Mouse (Mus musculus): Measurements from ENCODE around the gene Cd164.
A peak's percentile ranks its signal among the peaks of the same experiment; 100 is the strongest.

The Cd164 gene

DNA sequence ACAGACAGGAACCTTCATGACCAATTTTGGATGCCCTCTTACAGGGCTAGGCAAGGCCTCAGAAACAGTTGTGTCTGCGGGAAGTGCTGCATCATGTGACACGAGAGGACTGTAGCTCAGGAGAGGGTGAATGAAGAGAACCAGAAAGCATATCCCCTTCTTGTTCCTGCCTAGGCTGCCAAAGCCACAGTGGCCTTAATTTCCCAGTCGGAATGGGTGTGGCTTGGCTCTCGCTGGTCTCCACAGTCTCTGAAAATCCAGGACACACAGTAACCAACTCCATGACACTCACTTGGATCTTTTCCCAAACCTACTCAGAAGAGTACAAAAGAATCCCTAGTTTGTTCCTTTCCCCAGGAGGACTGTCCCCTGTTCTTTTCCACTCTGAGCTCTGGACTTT is 18.3 kb upstream of the Cd164 start:
- DNase-seq (ENCODE audit: low read depth, low spot score), result no peak

GRCm38 (mm10) chr10:41504996-41505395 is 14.2 kb upstream of the Cd164 start:
- DNase-seq (ENCODE audit: low read depth, low spot score), result no peak

DNA sequence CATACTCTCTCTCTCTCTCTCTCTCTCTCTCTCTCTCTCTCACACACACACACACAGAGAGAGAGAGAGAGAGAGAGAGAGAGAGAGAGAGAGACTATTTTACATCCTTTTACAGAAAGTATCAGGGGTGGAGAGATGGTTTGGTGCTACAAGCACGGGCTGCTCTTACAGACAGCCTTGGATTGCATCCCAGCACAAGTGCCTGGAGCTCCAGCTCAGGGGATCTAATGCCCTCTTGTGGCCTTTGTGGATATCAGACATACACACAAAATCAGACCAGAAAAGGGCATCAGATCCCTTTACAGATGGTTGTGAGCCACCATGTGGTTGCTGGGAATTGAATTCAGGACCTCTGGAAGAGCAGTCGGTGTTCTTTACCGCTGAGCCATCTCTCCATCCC is 13.8 kb upstream of the Cd164 start:
- peak; percentile 53 for DNase-seq (ENCODE audit: low read depth, low spot score)

DNA sequence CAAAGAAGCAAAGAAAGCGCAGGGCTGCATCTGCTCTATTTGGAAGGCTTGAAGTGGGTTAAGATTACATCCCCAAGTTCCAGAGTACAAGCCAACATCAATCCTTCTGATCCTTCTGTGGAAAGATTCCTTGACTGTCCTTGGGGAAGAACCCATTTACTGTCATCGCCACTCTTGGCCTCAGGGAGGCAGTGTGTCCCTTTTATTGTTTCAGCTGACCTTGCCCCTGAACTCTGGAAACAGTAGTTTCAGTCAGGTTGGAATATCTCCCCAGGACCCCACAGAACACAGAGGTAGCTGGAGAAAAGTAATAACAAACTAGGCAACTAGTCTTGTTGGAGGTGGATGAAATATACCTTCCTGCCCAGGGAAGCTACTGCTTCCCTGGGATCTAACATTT is 10.1 kb upstream of the Cd164 start:
- DNase-seq (ENCODE audit: low read depth, low spot score), result no peak

DNA sequence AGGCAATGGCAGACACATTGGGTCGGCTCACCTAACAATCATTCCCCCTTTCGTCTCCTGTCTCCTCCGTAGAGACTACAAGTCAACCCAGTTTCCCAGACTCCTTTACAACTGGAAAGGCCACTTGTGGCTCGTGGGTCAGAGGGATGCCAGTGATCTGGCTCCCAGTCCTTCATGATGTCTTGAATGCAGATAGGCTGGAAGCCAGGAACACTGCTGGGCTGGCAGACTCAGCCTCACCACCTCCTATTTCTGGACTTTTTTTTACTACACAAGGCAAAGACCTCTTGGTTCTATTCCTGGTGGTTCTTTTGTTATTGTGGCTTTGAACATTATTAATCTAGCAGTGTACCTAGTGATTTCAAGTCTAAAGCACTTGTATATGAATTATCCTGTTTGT is 4.9 kb upstream of the Cd164 start:
- no peak for DNase-seq (ENCODE audit: low read depth, low spot score)

DNA sequence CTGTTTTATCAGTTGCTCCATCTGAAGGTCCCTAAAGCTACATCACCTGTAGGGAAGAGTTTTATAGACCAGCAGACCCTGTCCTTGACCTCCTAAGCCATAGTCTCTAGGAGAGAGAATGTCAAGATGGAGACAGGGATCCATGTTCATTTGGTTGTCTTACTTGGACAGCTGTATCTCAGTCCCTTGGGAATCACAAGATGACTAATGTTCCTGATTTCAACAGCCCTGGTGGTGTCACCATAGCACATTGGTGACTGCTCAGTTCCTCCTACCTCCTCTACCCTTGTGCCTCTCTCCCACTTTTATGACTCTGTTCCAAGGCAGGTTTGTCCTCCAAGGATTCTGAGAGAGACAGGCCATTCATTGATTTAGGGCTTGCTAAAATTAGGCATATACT is 4.3 kb upstream of the Cd164 start:
- DNase-seq (ENCODE audit: low read depth, low spot score), result no peak

DNA sequence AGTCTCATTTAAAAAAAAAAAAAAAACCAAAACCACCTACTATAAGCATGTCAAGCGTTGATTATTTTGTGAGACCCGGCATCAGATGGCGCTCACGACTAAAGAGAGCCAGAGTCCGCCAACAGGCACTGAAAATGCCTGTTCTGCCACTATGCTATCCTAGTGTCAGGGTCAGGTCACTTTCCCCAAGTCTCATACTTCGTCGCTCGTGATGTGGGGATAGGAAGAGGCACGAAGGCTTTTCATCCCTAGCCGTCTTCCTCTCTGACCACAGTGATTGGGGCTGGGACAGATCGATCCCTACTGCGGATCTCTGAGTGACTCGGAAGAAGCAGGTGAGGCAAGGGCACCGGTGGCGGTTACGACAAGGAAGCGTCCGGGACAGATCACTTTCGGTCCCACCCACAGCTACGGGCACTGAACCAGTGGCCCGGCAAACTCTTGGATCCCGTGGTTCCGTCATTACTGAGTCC is 670 bp upstream of the Cd164 start:
- peak; percentile 62 for DNase-seq (ENCODE audit: low read depth, low spot score)

- DNase-seq (ENCODE audit: low read depth, low spot score), result peak; percentile 28
Measured at GRCm38 (mm10) chr10:41519640-41520409, 611 bp downstream of the Cd164 start.

GRCm38 (mm10) chr10:41520410-41520673 is 1.1 kb downstream of the Cd164 start:
- no peak for DNase-seq (ENCODE audit: low read depth, low spot score)

- no peak for DNase-seq (ENCODE audit: low read depth, low spot score)
Measured at GRCm38 (mm10) chr10:41523386-41523785, 4.2 kb downstream of the Cd164 start.

DNA sequence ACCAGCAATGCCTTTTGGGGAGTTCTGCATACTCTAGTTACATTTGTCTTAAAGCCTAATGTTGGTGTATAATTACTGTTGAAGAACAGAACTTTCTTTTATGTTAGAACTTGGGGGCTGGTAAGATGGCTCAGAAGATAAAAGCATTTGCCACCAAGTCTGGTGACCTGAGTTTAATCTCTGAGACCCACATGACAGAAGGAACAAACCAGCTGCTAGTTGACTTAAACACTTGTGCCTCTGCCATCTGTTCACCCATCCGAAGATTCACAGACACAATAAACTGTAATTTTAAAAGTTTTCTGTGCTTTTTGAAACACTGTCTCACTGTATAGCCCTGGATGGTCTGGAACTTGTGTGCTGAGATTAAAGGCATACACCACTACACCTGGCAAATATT is 6.5 kb downstream of the Cd164 start:
- DNase-seq (ENCODE audit: low read depth, low spot score), result no peak

- DNase-seq (ENCODE audit: low read depth, low spot score), result no peak
Measured at GRCm38 (mm10) chr10:41529972-41530371, 10.8 kb downstream of the Cd164 start.

DNA sequence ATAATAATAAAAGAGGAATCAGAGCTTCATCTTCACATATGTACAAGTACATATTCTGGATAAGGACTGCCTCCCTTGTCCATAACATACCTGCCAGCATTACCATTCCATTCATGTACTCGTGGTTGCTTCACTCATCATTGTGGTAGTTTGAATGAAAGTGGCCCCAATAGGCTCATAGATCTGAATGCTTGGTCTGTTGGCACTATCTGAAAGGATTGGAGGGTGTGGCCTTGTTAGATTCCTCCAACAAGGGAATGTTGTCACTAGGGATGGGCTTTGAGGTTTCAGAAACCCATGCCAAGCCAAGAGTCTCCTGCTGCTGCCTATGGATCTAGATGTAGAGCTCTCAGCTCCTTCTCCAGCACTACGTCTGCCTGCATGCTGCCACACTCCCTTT is 16.8 kb downstream of the Cd164 start:
- no peak for DNase-seq (ENCODE audit: low read depth, low spot score)

- no peak for DNase-seq (ENCODE audit: low read depth, low spot score)
Measured at GRCm38 (mm10) chr10:41536714-41537113, 17.5 kb downstream of the Cd164 start.

DNA sequence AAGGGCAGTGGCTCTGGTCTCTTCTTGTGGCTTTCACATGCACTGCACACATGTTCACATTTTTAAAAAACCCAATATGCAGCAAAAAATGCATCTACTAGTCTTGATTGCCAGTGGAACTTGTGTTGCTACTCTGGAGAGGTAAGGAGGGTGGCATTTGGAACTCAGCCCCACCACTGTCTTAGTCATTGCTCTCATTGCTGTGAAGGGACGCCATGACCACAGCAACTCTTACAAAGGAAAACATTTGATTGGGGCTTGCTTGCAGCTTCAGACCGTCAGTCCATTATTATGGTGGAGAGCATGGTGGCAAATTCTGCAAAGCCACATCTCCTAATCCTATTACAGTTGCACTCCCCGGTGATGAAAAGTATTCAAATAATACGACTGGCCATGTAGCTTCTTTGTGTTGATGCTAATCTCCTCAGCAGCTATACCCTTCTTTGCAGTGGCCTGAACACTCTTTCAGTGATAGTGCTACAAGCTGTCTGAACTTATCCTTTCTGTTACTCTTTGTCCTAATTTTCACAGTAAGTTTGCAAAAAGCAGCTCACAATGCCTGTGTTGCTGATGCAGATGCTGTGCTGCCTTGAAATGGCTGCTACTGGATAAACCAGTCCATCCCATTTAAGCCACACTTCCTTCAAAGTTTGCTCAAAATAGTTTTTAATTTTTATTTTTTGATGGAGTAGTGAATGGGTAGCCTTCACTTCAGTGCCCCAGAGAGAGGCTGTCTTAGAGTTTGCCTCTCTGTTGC is 18.2 kb downstream of the Cd164 start:
- no peak for DNase-seq (ENCODE audit: low read depth, low spot score)

DNA sequence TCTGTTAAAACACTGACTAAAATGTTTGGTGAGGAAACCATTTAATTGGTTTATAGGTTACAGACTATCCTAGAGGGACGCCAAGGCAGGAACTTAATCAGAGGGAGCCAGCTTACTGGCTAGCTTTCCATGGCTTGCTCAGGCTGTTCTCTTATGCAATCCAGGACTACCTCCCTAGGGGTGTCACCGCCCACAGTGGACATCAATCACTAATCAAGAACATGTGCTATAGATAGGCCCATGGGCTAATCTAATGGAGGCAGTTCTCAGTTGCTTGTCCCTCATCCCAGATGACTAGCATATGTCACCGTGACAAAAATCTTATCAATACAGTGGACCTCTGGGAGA is 18.7 kb downstream of the Cd164 start:
- no peak for DNase-seq (ENCODE audit: low read depth, low spot score)

- DNase-seq (ENCODE audit: low read depth, low spot score), result no peak
Measured at GRCm38 (mm10) chr10:41538986-41539385, 19.8 kb downstream of the Cd164 start.

- DNase-seq (ENCODE audit: low read depth, low spot score), result no peak
Measured at GRCm38 (mm10) chr10:41542057-41542456, 22.8 kb downstream of the Cd164 start.

DNA sequence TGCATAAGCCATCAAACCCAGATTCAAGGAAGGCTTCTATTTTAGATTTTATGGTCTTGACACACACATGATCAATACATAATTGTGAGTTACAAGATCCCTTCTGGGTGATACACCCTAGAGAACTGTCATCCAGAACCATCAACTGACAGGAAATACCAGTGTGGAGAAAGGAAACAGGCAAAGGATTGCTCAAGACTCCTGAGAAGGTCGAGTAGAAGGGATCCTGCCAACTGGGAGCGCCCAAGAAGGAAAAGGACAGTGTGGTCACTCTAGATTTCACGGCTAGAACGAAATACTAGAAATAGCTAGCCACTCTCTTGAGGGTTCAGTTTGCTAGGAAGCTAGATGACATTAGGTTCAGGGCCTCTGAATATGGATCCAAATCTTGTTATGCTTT is 24.2 kb downstream of the Cd164 start:
- DNase-seq (ENCODE audit: low read depth, low spot score), result no peak

- DNase-seq (ENCODE audit: low read depth, low spot score), result no peak
Measured at GRCm38 (mm10) chr10:41543844-41544243, 24.6 kb downstream of the Cd164 start.

DNA sequence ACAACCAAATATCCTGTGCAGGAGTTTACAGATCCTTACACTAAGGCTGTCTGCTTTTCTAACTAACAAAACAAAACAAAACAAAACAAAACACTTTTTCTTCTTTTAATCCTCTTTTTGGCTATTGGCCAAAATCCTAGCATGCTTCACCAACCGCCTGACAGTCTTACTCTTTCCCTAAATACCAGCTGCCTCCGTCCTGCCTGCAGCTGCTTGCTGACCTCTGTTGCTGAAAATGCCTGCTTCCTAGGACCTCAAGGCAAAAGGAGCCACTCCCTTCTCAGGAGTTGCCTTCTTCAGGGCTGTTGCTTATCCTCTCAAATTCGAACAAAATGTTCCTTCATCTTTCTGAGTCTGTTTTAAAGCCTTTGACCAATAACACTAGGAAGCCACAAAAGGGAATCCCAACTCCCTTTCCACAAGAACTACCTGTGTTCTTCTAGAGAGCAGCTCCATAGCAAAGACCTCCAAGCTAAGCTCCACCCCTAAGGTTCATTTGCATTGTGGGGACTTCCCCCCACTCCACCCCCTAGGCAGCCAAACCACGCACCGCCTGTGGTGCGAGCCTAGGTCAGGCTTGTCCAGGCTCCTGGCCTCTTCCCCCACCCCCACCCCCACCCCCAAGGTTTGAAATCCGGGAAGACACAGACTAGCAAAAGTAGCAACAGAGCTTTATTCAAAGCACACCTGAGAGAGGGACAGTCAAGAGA is 25.4 kb downstream of the Cd164 start:
- DNase-seq (ENCODE audit: low read depth, low spot score), result no peak

- DNase-seq (ENCODE audit: low read depth, low spot score), result no peak
Measured at GRCm38 (mm10) chr10:41545224-41545755, 26.1 kb downstream of the Cd164 start.
